Mouse (Mus musculus) frontal cortex, adult (tissue): ENCODE data around the gene Rnase12.
A peak's percentile ranks its signal among the peaks of the same experiment; 100 is the strongest.

Experiments
- ATAC-seq: cut with Nextera tagmentation; 2 replicates; pipeline ENCODE4 v1.9.2; 2017; ENCODE audit warnings: mild to moderate bottlenecking, moderate library complexity, mixed read lengths; ENCODE audit not compliant: low TSS enrichment

Gene Rnase12

DNA sequence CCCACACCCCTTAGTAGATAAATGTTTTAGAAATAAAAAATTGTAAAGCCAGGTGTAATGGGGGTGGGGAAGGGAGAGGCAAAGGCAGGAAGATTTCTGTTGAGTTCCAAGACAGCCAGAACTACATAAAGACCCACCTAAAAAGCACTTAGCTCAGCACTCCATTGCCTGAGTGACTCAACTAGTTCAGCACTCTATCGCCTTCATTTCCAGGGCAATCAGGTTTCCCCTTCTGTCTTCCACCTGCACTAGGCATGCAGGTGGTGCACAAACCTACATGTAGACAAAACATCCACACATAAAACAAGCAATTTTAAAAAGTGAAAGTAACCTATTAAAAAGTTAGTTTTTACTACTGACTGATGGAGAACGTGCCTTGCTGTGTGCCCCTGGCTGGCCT lies 27.6 kb upstream of the Rnase12 start:
- no peak for ATAC-seq

DNA sequence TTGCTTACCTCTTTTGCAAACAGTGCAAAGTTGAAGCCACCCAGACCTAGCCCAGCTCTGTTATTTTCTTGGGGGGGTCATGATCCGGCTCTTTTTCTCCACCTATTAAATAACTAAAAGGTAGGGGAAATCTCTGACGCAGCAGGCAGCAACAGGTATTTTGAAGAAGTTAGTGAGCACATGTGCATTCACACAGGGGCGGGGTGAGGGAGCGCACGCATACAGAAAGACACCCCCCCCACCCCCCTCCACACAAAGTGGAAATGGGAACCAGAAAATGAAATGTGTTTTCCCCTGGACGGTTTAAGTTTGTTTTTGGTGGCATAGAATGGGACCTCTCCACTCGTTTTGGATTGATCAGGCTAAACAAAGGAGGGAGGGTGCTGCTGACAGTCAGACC lies 26.3 kb upstream of the Rnase12 start:
- ATAC-seq: no peak

DNA sequence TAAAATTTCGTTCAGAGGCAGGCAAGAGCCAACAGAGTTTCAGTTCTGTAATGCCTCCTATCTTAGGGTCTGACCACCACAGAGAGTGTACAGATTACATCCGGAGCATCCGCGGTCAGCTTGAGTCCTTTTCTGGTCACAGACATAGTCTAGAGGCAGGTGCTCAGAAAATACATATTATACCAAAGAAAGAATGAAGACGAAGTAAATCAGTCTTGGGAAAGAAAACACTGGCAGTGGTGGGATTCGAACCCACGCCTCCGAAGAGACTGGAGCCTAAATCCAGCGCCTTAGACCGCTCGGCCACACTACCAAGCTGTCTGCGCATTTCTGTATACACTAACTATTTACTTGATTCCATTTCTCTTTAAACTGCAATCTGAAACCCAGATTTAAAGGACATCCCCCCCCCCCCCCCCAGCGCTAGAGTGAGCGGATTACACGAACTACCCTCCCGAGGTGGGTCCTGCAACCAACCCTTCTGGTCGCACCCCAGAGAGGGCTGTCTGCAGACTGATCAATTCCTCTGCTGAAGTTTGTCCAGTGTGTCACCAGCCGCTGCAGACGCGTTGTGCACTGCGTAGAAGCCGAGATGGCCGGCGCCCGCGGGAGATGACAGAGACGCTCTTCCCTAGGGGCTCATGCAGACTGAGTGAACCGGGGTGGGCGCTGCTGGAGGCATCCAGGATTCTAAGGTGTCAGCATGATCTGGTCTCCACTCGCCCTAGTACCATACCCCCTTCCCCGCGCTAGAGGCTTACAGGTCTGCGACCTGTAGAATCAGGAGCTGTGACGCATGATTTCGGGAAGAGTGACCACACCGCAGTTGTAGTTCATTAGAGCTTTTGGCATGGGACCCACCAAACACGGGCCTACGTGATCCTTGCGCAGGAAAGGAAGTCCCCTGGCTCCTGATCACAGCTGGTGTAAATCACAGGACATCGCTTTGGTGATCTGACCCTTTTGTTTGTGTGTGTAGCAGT lies 25.4 kb upstream of the Rnase12 start:
- ATAC-seq: peak; percentile 76

DNA sequence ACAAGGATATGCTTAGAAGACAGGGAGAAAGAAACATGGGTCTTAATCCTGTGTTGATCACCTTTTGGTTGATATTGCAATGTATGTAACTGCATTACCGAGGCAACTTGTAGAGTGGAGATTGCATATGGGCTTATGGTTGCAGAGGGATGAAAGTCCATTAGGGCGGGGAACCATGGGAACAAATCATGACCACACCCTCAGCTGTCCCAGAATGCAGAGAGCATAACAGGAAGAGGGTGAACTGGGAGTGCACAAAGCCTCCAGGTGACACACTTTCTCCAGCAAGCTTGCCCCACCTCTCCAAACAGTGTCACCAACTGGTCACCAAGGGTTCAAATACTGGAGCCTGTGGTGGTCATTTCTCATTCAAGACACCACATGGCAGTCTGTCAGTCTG lies 23.6 kb upstream of the Rnase12 start:
- ATAC-seq: no peak

DNA sequence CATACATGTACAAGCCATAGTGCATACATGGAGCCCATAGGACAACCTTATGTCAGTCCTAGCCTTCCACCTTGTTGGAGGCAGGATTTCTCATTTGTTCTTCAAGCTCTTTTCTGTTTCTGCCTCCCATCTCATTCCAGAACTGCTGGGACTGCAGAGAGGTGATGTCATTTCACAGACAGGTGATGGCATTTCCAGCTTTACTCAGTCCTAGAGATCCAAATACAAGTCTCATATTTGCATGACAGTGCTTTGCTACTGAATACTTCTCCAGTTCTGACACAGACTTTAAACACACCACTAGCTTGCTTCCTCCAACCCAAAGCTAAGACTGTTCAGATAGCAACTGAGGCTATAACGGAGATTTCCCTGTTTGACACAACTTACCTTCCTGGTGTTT lies 21.7 kb upstream of the Rnase12 start:
- ATAC-seq: no peak

- no peak for ATAC-seq
Observed at GRCm38 (mm10) chr14:51074335-51074734, 16.9 kb upstream of the Rnase12 start, which contains the start of gene Olfr750. Olfr750 (minus strand) TSS chr14:51074435.

DNA sequence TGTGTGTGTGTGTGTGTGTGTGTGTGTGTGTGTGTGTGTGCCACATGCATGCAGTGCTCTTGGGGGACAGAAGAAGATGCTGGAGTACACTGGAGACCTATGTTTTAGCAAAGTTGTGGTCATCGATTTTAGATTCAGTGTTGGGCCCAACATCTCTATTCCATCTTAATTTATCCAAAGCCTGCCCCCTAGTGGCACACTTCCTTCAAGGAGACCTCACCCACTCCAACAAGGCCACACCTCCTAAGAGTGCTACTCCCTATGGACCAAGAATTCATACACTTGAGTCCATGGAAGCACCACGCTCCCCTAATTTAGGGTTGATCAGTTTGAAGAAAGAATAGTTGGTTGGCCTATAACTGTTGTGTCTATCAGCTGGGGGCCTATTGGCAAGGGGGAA lies 12.2 kb upstream of the Rnase12 start:
- ATAC-seq: no peak

DNA sequence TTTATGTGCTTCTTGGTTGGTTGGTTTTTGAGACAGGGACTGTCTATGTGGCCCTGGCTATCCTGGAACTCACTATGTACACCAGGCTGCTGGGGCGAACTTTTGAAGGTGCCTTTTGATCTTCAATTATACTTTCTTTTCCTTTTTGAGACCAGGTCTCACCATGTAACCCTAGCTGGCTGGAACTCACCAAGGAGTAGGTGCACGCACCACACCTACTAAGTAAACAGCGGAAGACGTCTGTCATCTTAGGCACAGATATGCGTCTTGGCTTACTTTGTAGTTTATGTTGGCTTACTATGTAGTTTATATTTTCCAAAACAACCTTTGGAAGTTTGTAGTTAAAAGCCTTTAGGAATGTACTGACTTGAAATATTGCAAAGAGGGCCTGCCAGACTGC lies 11.5 kb upstream of the Rnase12 start:
- ATAC-seq: no peak

DNA sequence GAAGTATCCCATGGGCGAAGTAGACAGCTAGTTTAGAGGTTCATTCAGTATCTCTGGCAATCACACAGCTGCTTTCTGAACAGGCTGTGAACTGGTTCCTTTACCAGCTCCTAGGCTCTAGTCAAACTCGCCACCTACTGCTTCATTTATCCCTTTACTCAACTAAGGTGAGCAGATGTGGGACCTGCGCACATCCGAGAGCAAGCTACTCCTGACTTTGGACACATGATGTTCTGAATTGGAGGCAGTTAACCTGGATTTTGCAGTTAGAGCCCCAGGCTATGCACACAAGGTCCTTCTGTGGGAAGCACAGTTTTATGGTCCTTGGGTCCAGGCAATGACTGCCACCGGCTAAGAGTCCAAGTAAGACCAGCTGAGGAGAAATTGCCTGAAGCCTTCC lies 3.3 kb upstream of the Rnase12 start:
- no peak for ATAC-seq

DNA sequence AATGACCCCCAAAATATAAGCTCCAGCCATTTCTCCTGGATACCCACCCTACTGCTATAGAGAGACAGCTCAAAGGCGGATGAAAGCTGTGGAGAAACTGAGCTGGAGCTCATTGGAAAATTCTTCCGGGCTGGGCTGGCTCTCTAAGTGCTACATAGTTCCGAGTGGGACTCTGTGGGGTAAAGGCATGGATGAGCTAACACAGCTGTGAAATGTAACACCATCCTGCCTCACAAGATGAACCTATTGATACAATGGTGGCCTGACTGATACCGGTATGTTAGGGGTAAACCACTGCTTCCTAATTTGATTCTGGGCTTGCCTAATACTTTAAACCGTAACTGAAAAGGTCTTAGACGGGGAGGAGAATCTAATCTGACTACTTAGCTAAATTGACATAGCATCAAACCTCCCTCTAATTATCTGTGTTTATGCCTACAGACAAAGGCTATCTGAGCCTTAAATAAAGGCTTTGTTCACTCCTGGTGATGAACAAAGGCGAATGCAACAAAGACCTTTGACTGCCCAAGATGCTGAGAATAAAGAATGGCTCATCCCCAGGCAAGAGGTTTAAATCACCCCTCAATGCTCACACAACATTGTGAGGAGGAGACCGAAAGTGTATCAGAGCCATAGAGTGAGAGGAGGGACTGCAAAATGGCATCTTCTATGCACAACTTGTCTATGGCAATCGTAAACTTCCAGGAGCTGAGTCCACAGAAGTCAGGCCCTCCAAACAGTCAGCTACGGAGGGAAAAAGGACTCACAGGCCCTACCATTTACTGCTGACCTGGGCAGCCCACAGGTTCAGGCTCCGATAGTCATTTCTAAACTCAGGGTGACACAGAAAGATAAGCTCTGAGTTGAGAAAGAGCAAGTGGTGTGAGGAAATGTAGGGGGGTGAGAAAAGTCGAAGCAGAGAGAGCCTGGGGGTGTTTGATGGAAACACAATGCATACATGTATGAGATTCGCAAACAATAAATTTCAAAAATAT lies 2.9 kb downstream of the Rnase12 start:
- ATAC-seq: no peak

DNA sequence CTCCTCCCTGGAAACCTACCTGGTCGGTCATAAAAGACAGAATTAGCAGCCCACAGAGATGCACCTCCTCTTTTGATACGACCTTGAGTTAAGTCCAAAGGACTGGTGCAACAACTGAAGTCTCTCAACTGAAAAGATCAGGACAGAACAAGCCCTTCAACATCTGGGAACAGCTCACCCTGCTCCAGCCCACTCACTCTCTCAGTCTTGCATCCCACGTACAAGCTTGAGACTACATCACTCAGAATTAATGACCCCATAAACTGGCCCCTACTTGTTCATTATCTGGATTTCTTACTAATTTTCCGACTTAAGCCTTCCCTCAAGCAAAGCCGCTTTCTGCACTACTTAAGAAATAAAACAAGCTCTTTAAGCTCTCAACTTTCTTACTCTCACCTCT lies 4.3 kb downstream of the Rnase12 start:
- no peak for ATAC-seq

DNA sequence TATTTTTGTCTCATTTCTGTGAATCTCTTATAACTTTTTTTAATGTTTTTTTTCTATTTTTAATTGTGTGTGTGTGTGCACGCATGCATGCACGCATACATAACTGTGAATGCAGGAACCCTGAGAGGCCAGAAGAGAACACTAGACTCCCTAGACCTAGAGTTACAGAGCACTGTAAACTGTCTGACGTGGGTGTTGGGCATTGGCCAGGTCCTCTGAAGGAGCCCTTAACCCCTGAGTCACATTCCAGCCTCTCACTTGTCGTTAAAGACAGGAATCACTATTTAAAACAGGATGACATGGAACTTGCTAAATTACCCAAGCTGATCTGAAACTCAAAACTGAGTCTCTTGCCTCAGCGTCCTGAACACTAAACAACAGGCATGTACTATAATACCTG lies 5.5 kb downstream of the Rnase12 start:
- no peak for ATAC-seq

DNA sequence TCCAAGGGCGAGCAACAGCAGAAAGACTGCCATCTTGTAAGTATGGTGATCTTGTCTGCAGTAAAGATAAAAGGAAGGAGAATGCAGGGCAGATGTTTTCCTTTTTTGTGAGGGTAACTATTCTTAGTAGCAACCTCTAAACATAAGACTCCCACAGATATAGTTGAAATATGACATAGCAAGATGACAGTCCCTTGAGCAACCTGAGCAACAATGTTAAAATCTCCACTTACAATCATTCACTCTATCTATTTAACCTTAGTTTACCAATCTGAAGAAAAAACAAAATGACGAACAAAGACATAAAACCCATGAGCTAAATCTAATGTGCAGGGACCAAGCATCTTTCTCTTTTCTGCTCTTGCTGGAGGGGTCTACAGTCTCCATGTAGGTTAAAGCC lies 7.4 kb downstream of the Rnase12 start, which contains the start of gene Rnase11:
Rnase11 (minus strand) TSS at position 101 of the 400 bp plus-strand sequence.
- ATAC-seq: no peak

- ATAC-seq: no peak
Observed at GRCm38 (mm10) chr14:51047846-51048245, 9.6 kb downstream of the Rnase12 start.

GRCm38 (mm10) chr14:51041769-51042168 lies 15.7 kb downstream of the Rnase12 start, which contains the start of gene Rnase9:
Rnase9 (minus strand) TSS chr14:51041869.
- no peak for ATAC-seq

DNA sequence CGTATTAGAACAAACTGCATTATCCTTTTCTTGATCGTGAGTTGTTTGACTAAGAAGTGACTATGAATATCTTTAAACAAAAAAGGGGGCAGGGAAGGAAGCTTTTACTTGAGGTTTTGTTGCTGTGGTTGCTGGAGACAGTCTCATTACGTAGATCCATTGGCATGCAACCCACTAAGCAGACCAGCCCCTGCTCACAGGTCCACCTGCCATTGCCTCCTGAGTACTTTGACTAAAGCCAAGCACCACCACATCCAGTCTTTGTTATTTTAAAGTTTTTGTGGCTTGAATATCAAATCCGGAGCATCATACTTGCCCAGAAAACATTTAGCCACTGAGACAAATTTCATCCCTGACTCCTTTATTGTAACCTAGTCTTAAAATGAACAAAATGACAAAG lies 21.2 kb downstream of the Rnase12 start:
- ATAC-seq: no peak

DNA sequence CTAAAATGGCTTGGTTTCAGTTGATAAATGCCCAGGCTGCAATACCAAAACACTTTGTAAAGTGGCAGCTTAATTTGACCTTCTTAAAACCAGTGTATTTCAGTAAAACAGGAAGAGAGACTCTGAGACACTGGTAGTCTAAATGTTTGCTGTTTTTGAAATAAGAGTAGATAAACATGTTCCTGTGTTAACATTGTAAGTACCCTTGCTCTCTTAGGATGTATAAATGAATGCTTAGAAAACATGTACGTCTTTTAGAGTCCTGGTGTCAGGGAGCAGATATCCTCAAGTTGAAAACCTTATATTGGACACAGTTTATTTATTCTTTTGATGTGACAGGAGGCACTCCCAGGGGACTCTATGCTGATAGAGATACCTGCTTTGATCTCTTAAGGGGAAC lies 22.3 kb downstream of the Rnase12 start:
- ATAC-seq: no peak

DNA sequence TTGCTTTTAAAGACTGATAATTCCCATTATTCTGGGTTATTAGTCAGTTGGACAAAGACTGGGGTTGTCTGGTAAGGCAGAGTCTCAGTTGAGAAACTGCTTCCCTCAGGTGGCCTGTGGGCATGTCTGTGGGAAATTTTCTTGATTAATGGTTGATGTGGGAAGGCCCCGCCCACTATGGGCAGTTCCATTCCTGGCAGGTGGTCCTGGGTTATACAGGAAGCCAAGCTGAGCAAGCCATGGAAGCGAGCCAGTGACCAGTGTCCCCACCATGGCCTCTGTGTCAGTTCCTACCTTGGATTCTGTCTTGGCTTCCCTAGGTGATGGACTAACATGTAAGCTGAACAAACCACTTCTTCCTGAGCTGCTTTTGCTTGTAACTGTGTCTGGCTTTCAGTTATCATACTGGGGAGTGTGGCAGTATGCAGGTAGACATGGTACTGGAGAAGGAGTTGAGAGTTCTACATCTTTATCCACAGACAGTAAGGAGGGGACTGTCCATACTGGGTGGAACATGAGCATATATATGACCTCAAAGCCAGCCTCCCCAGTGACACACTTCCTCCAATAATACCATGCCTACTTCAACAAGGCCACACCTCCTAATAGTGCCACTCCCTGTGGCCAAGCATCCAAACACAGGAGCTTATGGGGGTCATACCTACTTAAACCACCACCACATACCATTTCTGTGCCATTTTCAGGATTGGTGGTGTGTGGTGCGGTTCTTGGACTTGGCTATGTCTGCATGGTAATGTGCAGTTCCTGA lies 29.9 kb downstream of the Rnase12 start:
- no peak for ATAC-seq

- peak; percentile 91 for ATAC-seq
Observed at GRCm38 (mm10) chr14:51026391-51027133, 30.9 kb downstream of the Rnase12 start.

DNA sequence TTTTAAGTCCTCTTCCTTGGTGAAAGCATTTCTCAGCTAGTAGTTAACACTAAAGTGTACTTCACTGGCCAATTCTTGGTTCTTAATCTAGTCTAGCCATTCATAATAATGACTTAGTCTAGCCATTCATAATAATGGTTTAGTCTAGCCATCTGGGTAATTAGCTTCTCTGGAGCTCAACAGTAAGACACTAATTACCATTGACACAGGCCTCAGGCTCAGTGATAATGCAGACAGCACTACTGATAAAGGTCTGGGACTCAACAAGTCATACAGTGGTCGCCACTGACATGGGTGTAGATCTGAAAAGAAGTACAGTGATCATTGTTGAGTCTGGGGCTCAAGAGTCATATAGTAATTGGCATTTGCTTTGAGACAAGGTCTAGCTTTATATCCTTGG lies 32.6 kb downstream of the Rnase12 start:
- ATAC-seq: no peak

GRCm38 (mm10) chr14:51023457-51023856 lies 34.0 kb downstream of the Rnase12 start:
- no peak for ATAC-seq
